Mouse (Mus musculus) skeletal muscle tissue, adult 2 months (tissue): ENCODE measurements around the gene Gng2.
"Not testable (repeated sequence)": the region's sequence is repeated elsewhere in the genome, so short reads cannot be mapped to it uniquely, and the experiment has no call there.

Experiments
- DNase-seq: peaks from one replicate; pipeline ENCODE4 v3.0.0-alpha.2; 2012; ENCODE audit warnings: low read depth, low spot score

Gng2 gene

GRCm38 (mm10) chr14:19938545-19938944 is 38.9 kb downstream of the Gng2 start:
- no peak for DNase-seq

GRCm38 (mm10) chr14:19935084-19935483 is 42.3 kb downstream of the Gng2 start:
- DNase-seq = no peak

GRCm38 (mm10) chr14:19933314-19933713 is 44.1 kb downstream of the Gng2 start:
- no peak for DNase-seq

GRCm38 (mm10) chr14:19927879-19928278 is 49.5 kb downstream of the Gng2 start:
- no peak for DNase-seq

- no peak for DNase-seq
Observed at GRCm38 (mm10) chr14:19927156-19927555, 50.3 kb downstream of the Gng2 start.

- no peak for DNase-seq
Observed at GRCm38 (mm10) chr14:19926312-19926711, 51.1 kb downstream of the Gng2 start.

- no peak for DNase-seq
Observed at GRCm38 (mm10) chr14:19925157-19925556, 52.3 kb downstream of the Gng2 start.

GRCm38 (mm10) chr14:19924086-19924485 is 53.3 kb downstream of the Gng2 start:
- DNase-seq = no peak

- no peak for DNase-seq
Observed at GRCm38 (mm10) chr14:19920254-19920691, 57.2 kb downstream of the Gng2 start.

GRCm38 (mm10) chr14:19919789-19920188 is 57.6 kb downstream of the Gng2 start:
- no peak for DNase-seq

- DNase-seq = no peak
Observed at GRCm38 (mm10) chr14:19917534-19917933, 59.9 kb downstream of the Gng2 start.

- no peak for DNase-seq
Observed at GRCm38 (mm10) chr14:19916315-19916714, 61.1 kb downstream of the Gng2 start.

GRCm38 (mm10) chr14:19912891-19913290 is 64.5 kb downstream of the Gng2 start:
- DNase-seq = no peak

GRCm38 (mm10) chr14:19905615-19906014 is 71.8 kb downstream of the Gng2 start:
- peak; percentile 30 for DNase-seq

GRCm38 (mm10) chr14:19904821-19905220 is 72.6 kb downstream of the Gng2 start:
- DNase-seq = no peak

- DNase-seq = no peak
Observed at GRCm38 (mm10) chr14:19904031-19904430, 73.4 kb downstream of the Gng2 start.

GRCm38 (mm10) chr14:19900492-19900891 is 76.9 kb downstream of the Gng2 start:
- no peak for DNase-seq

GRCm38 (mm10) chr14:19887569-19887968 is 89.9 kb downstream of the Gng2 start:
- peak; percentile 26 for DNase-seq

- not testable (repeated sequence) for DNase-seq
Observed at GRCm38 (mm10) chr14:19884431-19884830, 93.0 kb downstream of the Gng2 start.

- no peak for DNase-seq
Observed at GRCm38 (mm10) chr14:19874201-19874807, 103.1 kb downstream of the Gng2 start.

- no peak for DNase-seq
Observed at GRCm38 (mm10) chr14:19867286-19867935, 110.0 kb downstream of the Gng2 start.

GRCm38 (mm10) chr14:19865121-19865520 is 112.3 kb downstream of the Gng2 start:
- not testable (repeated sequence) for DNase-seq

- DNase-seq = no peak
Observed at GRCm38 (mm10) chr14:19861311-19862080, 115.9 kb downstream of the Gng2 start.
